Mouse (Mus musculus) kidney, postnatal 36 days (tissue): ENCODE results near the gene Mad2l2.

Experiments
- DNase-seq, 2 experiments: peaks; one replicate each; pipeline ENCODE4 v3.0.0; 2021 to 2022; ENCODE audit warnings: mixed read lengths in 2 of 2

Mad2l2 gene

GRCm38 (mm10) chr4:148108565-148109100 is 21.6 kb upstream of the Mad2l2 start:
- DNase-seq, result no peak

DNA sequence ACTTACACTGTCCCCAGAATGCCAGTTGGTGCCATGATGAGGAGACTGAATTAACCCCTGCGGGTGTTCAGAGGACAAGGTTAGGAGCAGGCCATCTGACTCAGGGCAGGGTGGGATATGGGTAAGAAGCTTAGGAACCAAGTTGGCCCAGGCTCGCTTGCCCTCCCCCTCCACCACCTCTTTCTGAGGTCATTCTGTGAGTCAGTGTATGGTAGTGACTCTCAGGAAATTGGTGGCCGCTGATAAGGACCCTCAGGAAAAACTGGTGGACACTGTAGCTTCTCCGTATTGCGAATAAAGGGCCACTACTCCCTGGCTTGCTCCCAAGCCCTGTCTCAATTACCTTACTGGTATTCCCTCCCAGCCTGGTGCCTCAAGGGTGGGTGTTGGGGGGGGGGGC is 21.0 kb upstream of the Mad2l2 start:
- no peak for DNase-seq

DNA sequence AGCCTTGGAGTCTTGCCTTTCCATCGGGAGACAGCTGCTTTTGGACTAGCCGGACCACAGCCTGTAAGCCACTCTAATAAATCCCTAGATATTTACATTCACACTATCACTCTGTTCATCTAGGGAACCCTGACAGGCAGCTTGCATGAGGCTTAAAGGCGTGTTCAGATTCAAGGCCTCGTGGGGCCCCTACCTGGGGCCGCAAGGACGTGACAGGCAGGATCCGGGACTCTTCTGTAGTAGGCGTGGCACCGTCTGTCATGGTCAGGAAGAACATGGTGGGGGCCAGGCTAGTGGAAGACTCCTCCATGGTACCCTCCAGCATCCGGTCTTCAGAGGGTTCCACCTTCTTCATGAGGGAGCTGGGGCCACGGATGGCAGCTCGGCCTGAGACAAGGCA is 17.7 kb upstream of the Mad2l2 start:
- no peak for DNase-seq

- peak; percentile 77 to 91 for DNase-seq
Observed at GRCm38 (mm10) chr4:148114758-148115391, 15.3 kb upstream of the Mad2l2 start.

- peak; percentile 47 to 77 for DNase-seq
Observed at GRCm38 (mm10) chr4:148115467-148115866, 14.7 kb upstream of the Mad2l2 start.

DNA sequence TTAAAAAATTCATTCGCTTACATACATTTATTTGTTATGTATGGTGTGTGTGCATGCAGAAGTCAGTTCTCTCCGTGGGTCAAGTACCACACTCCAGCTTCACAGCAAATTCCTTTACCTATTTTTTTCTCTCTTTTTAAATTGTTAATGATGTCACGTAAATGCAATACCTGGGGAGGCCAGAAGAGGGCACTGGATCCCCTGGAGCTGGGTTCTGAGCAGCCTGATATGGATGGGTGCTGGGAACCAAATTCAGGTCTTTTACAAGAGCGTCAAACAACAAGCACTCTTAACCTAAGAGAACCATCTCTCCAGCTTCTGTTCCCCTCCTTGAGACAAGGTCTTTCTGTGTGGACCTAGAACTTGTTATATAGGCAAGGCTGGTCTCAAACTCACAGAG is 13.5 kb upstream of the Mad2l2 start:
- DNase-seq, result peak in 1 of 2 experiments; percentile 17

DNA sequence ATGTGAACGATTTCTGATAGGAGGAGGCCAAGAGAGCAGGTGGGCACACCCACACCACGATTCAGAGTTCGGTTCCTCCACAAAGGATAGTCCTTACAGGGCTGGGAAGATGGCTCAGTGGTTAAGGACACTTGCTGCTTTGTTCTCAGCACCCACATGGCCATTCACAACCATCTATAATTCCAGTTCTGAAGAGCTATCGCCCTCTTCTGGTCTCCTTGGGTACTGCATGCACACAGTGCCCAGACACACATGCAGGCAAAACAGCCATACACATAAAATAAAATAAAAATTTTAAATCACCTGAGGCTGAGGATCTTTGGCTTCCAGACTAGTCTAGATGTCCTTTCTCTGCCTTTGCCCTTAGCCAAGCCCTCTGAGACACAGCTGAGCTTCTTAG is 12.8 kb upstream of the Mad2l2 start:
- no peak for DNase-seq

GRCm38 (mm10) chr4:148119578-148119977 is 10.6 kb upstream of the Mad2l2 start:
- DNase-seq, result peak in 1 of 2 experiments; percentile 12

DNA sequence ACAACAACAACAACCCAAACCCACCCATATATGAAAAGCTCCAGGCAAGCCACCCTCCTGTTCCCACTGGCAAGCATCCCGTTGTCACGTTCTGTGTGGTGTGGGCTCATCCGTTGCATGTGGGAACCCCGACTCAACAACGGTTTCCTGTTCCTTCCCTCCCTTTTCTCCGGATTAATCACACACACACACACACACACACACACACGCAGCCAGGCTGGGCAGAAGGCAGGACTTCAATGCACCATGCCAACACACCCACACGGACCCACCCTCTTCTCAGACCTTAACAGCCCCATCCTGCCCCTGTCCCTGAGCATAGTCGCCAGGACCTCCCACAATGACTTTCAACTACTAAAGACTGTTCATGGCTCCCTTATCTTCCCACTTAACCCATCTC is 9.6 kb upstream of the Mad2l2 start:
- no peak for DNase-seq

GRCm38 (mm10) chr4:148121362-148121761 is 8.8 kb upstream of the Mad2l2 start:
- DNase-seq, result no peak

GRCm38 (mm10) chr4:148121982-148122693 is 8.0 kb upstream of the Mad2l2 start:
- DNase-seq, result no peak

GRCm38 (mm10) chr4:148122694-148123066 is 7.5 kb upstream of the Mad2l2 start:
- DNase-seq, result no peak

DNA sequence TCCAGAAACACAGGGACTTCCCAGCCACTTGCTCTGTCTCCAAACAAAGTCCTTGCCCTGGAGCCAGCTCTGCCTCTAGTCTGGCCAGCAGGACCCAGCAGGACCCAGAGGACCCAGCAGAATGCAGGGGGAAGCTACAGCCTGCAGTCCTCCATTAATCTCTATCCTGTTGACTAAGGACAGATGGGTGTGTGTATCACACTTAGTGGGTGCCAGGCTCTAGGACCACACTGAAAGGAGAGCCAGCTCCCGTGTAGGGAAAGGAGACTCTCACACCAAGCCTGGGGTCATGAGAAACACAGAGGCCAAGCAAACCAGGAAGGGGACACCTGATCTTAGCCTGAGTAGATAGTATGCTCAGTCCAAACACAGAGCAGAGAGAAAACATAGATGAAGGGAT is 1.9 kb upstream of the Mad2l2 start:
- DNase-seq, result no peak

- DNase-seq, result no peak
Observed at GRCm38 (mm10) chr4:148128672-148129071, 1.5 kb upstream of the Mad2l2 start.

DNA sequence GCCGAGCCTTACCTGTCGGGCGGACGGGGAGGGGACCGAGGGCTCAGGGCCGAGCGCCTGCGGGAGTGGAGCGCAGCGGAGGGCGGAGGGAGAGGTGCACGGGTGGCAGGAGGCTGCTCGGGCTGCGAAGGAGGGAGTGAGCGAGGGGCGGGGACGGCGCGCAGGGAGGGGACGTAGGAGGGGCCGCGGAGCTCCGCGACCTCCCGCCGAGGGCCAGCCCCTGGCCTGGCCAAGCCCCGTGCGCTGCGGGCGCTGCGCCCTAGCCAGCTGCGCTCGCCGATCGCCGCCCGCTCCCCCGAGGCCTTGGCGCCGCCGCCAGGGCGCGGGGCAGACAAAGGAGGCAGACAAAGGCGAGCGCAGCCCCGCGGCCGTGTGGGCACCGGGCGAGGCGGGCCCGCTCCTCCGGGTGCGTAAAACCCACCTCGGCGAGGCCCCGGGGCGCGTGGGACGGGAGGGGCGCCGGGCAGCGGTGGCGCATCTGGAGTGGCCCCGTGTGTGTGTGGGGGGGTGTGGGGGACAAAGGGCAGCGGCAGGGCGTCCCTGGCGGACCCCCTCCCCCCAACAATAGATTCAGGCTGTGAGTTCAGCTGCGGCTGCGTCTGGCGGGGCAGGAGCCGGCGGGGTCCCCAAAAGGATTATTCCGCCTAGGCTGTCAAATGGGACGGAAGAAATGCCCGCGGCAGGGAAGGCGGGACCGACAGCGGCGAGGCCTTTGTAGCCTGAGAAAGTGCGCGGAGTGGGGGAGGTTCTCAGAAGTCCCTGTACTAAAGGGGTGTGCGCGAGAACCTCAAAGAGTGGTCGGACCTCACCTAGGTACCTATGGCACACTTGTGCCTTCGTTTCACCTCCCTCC is 603 bp downstream of the Mad2l2 start, which contains the start of gene Draxin:
Gene Draxin, minus strand, starts transcription at position 138 of the 853 bp plus-strand sequence.
- peak; percentile 44 to 64 for DNase-seq

DNA sequence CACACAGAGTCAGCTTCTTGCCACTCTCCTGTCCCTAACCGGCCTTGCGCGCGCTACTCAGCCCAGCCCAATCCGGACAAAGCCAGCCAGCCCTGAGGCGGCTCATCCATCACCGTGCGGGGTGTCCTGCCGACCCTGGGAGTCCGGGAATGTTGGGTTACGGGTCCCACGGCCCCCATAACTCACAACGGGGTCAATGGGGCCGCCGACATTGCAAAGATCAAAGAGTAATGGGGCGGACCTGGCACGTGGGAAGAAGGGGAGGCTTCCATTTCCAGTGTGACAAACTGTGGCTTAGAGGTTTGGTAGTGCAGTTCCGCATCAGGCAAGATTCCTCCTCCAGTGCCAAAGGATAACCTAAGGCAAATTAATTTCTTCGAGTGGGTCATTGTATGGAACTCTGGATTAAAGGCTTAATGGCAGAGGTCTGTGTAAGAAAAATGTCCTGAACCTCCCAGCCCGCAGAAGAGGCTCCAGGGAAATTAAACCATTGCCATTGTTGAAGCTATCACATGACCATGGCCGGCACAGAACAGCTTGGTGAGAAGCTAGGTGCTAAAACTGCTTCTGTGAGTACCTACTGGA is 1.4 kb downstream of the Mad2l2 start:
- peak in 1 of 2 experiments; percentile 24 for DNase-seq

GRCm38 (mm10) chr4:148134988-148135387 is 4.8 kb downstream of the Mad2l2 start:
- no peak for DNase-seq

- no peak for DNase-seq
Observed at GRCm38 (mm10) chr4:148137503-148137902, 7.3 kb downstream of the Mad2l2 start.

DNA sequence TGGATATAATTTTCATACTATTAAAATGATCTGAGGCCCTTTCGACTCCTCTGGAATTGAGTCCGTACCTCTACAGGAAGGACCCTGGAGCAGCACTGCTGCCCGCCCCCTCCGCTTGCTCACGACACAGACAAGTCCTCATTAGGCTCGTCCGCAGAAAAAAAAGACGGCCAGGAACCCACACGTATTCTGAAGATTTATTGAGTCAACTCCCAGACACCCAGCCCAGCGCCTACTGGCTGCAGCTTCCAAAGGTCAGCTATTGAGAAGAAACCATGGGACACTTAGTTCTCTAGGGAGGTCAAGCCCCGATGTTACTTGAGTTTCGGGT is 9.5 kb downstream of the Mad2l2 start:
- no peak for DNase-seq

GRCm38 (mm10) chr4:148140098-148141011 is 10.2 kb downstream of the Mad2l2 start:
- peak; percentile 96 to 98 for DNase-seq

DNA sequence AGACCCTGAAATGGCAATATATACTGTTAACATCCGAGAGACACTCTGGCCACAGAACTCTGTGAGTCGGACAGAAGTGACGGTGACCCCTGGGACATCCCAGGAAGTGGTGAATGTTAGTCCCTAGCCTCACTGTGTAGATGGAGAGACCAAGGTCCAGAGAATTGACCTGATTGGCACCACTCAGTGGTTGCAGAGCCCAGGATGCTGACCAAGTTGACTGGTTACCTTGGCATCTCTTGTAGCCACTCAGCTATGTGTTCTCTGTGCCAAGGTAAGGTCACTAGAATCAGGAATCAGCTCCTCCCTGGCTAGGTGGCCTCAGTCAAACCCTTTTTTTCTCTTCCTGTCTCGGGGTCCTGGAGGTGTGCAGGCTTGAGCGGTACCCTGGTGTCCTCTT is 13.5 kb downstream of the Mad2l2 start:
- DNase-seq, result no peak

DNA sequence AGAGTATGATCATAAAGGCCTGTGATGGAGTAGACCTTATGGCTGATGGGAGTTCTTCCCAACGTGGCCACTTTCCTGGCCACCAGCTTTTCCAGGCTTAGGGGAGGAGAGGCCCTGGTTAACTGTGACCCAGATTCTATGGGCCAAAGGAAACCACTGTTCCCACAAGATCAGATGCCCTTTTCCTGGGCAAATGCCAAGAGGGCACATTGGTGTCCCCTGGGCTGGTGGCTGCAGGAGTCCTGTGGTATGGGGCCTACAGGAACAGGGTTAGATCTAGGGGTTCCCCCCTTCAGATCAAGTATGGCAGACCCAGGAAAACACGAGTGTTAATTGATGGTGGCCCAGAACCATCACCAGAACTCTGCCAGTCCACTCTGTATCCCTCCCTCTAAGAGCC is 17.5 kb downstream of the Mad2l2 start:
- no peak for DNase-seq
